Mouse (Mus musculus) intestine, embryonic 16.5 days (tissue): ENCODE results near the gene Mrtfb. TPM values are rescaled to one million over a fixed set of nuclear protein-coding genes. Genes with fewer than 3 reads are reported as not detected.

Experiments
- ATAC-seq: fragments of 200-750 bp; cut with Nextera tagmentation; 2 replicates; pipeline ENCODE4 v1.8.0; 2017; ENCODE audit warnings: moderate TSS enrichment, moderate library complexity
- H3K27ac ChIP-seq: fragments of 300-500 bp; sonication (generic); 2 replicates; pipeline ENCODE4 v1.5.1; 2014; ENCODE audit warnings: mild to moderate bottlenecking, low read length
- H3K27me3 ChIP-seq: fragments of 300-500 bp; sonication (generic); replicated peaks from 2 replicates; pipeline ENCODE4 v1.6.1; 2014; ENCODE audit warnings: low read length, control low read depth, mixed read lengths; ENCODE audit not compliant: control insufficient read depth, insufficient read depth
- H3K36me3 ChIP-seq: fragments of 300-500 bp; sonication (generic); 2 replicates; pipeline ENCODE4 v1.6.1; 2014; ENCODE audit warnings: low read length, control low read depth; ENCODE audit not compliant: control insufficient read depth, insufficient read depth
- H3K4me1 ChIP-seq: fragments of 300-500 bp; sonication (generic); 2 replicates; pipeline ENCODE4 v1.6.1; 2014; ENCODE audit warnings: low read length, control low read depth, mixed read lengths; ENCODE audit not compliant: control insufficient read depth, insufficient read depth
- H3K4me2 ChIP-seq: fragments of 300-500 bp; sonication (generic); 2 replicates; pipeline ENCODE4 v1.6.1; 2014; ENCODE audit warnings: low read depth, low read length, control low read depth
- H3K4me3 ChIP-seq: fragments of 300-500 bp; sonication (generic); 2 replicates; pipeline ENCODE4 v1.5.1; 2014; ENCODE audit warnings: mild to moderate bottlenecking, low read length
- H3K9ac ChIP-seq: fragments of 300-500 bp; sonication (generic); 2 replicates; pipeline ENCODE4 v1.6.1; 2014; ENCODE audit warnings: low read depth, low read length
- H3K9me3 ChIP-seq: fragments of 300-500 bp; sonication (generic); 2 replicates; pipeline ENCODE4 v1.6.1; 2016; ENCODE audit warnings: low read length, control low read depth; ENCODE audit not compliant: control insufficient read depth
- WGBS: fragments of 180-500 bp; shearing (Covaris S2); extraction: QIAGEN DNeasy Blood & Tissue Kit; methylation state at CpG from one replicate; pipeline ENCODE4 v1.1.7; 2014; 5-methylcytosine and 5-hydroxymethylcytosine counted together
- polyA plus RNA-seq: library from polyadenylated mRNA; unstranded; fragments of >200 nt; fragmentation: Nextera tagmentation; extraction: Ambion mirVana; gene quantifications from 2 replicates; pipeline ENCODE4 v1.2.1, GENCODE M21; 2015

Gene Mrtfb
- 15.2 and 17.1 TPM in 2 replicates for polyA plus RNA-seq

GRCm38 (mm10) chr16:13255855-13256635 is at the start of gene Mrtfb:
Gene Mrtfb, plus strand, starts transcription at chr16:13256481.
- Histone ChIP-seq H3K9me3 (no peaks in the 10 kb centered on the region), H3K27ac (peak within 1 kb of the TSS; percentile 94), H3K36me3 (no peaks in the 10 kb centered on the region), H3K4me2 (peak within 1 kb of the TSS; percentile 85), H3K4me1 (peaks cover 27% of the 10 kb centered on the region), H3K27me3 (no peaks in the 10 kb centered on the region), H3K9ac (peak within 1 kb of the TSS; percentile 95), H3K4me3 (peak within 1 kb of the TSS; percentile 73)
- ATAC-seq, result peak; percentile 92
- WGBS, result 1% methylated on average over 53 of the region's 56 CpGs

DNA sequence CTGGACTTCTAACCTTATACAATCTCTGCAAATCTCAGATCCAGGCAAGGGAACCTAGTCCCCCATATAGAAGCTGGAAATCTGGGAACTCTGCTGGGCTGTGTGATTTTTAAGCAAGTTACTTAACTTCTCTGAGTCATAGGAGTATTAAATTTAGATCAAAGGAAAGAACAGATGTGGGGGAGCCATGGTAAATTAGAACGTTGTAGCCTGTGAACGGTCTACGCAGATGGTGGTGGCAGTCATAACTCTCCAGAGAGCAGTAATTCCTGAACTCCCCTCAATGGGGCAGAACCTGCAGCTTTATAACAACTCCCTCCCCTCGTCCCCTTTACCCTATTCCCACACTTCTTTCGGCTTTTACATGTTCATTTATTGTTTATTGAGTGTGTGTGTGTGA is 48.6 kb upstream of the Mrtfb start:
- no peak for ATAC-seq
- Histone ChIP-seq H3K36me3 (no peaks in the 10 kb centered on the region), H3K27ac (no peak overlapping the region), H3K4me2 (no peak overlapping the region), H3K27me3 (no peaks in the 10 kb centered on the region), H3K9me3 (no peaks in the 10 kb centered on the region), H3K4me1 (peaks cover 11% of the 10 kb centered on the region), H3K4me3 (no peak overlapping the region), H3K9ac (no peak overlapping the region)
- WGBS, result 50% methylated on average over 5 of the region's 5 CpGs

DNA sequence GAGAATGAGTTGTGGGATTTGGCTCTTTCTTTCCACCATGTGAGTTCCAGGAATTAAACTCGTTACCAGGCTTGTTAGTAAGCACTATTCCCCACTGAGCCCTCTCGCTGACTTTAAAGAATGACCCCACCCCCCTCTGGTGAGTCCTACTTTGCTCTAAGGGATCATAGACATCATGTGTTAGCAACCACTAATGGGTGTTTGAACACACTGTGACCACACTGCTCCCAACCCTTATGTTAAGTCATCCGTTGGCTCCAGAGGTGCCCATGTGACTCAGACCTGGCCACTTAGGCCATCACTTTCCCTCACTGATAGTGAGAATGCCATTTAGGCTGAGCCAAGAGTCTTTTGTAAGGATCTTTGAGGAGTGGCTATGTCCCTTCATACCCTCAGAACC is 48.2 kb upstream of the Mrtfb start:
- no peak overlapping the region for H3K4me3 ChIP-seq
- WGBS, result 52% methylated on average over 3 of the region's 3 CpGs
- no peaks in the 10 kb centered on the region for H3K27me3 ChIP-seq
- ATAC-seq, result no peak
- no peak overlapping the region for H3K4me2 ChIP-seq
- no peaks in the 10 kb centered on the region for H3K9me3 ChIP-seq
- H3K36me3 ChIP-seq, result no peaks in the 10 kb centered on the region
- no peak overlapping the region for H3K9ac ChIP-seq
- H3K27ac ChIP-seq, result no peak overlapping the region
- peaks cover 11% of the 10 kb centered on the region for H3K4me1 ChIP-seq

DNA sequence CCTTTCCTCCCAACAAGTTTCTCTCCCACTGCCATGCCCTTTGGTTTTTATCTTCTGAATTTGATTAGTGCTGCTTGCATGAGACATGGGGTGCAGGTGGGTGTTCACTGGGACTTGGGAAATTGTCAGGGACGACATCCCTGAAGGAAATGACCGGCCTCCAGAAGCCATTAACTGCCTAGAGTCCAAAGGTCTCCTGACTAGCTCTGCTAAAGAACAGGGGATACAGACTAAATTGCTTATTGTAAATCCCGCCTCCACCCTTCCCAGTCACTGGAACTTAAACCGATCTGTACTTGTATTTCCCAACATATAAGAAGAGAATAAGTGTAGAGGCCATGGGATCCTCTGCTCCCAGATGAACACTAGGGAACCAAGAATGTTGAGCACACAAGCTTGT is 43.5 kb upstream of the Mrtfb start:
- ATAC-seq, result peak; percentile 90
- Histone ChIP-seq H3K4me2 (no peak overlapping the region), H3K9me3 (no peaks in the 10 kb centered on the region), H3K36me3 (no peaks in the 10 kb centered on the region), H3K4me1 (peaks cover 6% of the 10 kb centered on the region), H3K4me3 (no peak overlapping the region), H3K27me3 (no peaks in the 10 kb centered on the region), H3K27ac (peak overlapping the region; percentile 54), H3K9ac (no peak overlapping the region)
- 53% methylated on average over 4 of the region's 4 CpGs for WGBS

DNA sequence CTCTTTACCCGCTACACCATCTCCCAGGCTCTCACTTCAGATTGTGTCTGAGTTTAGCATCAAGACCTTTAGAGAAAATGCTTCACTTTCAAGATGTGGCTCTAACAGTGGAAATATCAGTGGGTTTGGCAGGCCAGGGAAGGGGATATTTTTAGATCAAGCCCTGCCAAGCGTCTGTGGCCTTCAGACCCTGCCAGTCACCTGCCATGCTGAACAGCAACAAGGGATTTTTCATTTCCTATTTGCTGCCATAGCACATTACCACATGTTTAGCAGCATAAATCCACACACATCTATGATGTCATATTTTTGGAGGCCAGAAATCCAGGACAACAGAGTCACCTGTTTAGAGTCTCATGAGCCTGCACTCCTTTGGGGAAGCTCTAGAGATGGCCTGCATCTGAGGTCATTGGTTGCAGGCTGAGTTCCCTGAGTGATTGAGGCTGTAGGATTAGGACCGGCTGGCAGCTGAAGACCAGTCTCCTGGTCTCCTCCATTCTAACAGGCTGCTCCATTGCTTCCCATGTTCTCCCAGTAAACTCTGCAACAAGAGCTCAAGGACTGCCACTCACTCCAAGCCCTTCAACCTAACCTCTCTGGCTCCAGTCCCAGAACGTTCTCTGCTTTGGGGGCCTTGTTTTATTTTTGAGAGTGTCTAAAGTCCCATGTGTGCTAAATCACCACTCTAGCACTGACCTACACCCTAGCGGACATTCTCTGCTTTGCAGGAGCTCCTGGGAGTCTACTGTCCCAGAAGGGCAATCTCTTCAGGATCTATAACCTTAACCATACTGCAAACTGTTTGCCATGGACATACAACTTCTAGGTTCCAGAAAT is 39.9 kb upstream of the Mrtfb start:
- H3K9me3 ChIP-seq, result no peaks in the 10 kb centered on the region
- H3K27ac ChIP-seq, result no peak overlapping the region
- no peaks in the 10 kb centered on the region for H3K27me3 ChIP-seq
- H3K4me3 ChIP-seq, result no peak overlapping the region
- H3K4me1 ChIP-seq, result peaks cover 6% of the 10 kb centered on the region
- ATAC-seq, result no peak
- H3K9ac ChIP-seq, result no peak overlapping the region
- WGBS, result 68% methylated on average over 5 of the region's 5 CpGs
- no peak overlapping the region for H3K4me2 ChIP-seq
- no peaks in the 10 kb centered on the region for H3K36me3 ChIP-seq

GRCm38 (mm10) chr16:13217951-13218350 is 38.3 kb upstream of the Mrtfb start:
- no peak overlapping the region for H3K9ac ChIP-seq
- no peak overlapping the region for H3K4me3 ChIP-seq
- H3K36me3 ChIP-seq, result no peaks in the 10 kb centered on the region
- H3K27me3 ChIP-seq, result no peaks in the 10 kb centered on the region
- H3K27ac ChIP-seq, result no peak overlapping the region
- H3K4me1 ChIP-seq, result peaks cover 6% of the 10 kb centered on the region; the same call in 1 of the 2 replicates
- 76% methylated on average over 8 of the region's 8 CpGs for WGBS
- H3K4me2 ChIP-seq, result no peak overlapping the region
- H3K9me3 ChIP-seq, result no peaks in the 10 kb centered on the region
- no peak for ATAC-seq

- H3K4me3 ChIP-seq, result no peak overlapping the region
- H3K27ac ChIP-seq, result no peak overlapping the region
- no peaks in the 10 kb centered on the region for H3K9me3 ChIP-seq
- no peaks in the 10 kb centered on the region for H3K27me3 ChIP-seq
- H3K4me1 ChIP-seq, result peaks cover under 1% of the 10 kb centered on the region; the same call in 1 of the 2 replicates
- H3K36me3 ChIP-seq, result no peaks in the 10 kb centered on the region
- no peak overlapping the region for H3K9ac ChIP-seq
- no peak overlapping the region for H3K4me2 ChIP-seq
- ATAC-seq, result no peak
- 66% methylated on average over 1 of the region's 1 CpGs for WGBS
These were observed 34.8 kb upstream of the Mrtfb start for GRCm38 (mm10) chr16:13221475-13221874.

GRCm38 (mm10) chr16:13232043-13232442 is 24.2 kb upstream of the Mrtfb start:
- H3K36me3 ChIP-seq, result no peaks in the 10 kb centered on the region
- no peak overlapping the region for H3K4me3 ChIP-seq
- H3K27ac ChIP-seq, result no peak overlapping the region
- no peak overlapping the region for H3K9ac ChIP-seq
- WGBS, result 71% methylated on average over 7 of the region's 7 CpGs
- H3K4me2 ChIP-seq, result no peak overlapping the region
- ATAC-seq, result no peak
- peaks cover 8% of the 10 kb centered on the region for H3K4me1 ChIP-seq
- no peaks in the 10 kb centered on the region for H3K9me3 ChIP-seq
- H3K27me3 ChIP-seq, result no peaks in the 10 kb centered on the region

DNA sequence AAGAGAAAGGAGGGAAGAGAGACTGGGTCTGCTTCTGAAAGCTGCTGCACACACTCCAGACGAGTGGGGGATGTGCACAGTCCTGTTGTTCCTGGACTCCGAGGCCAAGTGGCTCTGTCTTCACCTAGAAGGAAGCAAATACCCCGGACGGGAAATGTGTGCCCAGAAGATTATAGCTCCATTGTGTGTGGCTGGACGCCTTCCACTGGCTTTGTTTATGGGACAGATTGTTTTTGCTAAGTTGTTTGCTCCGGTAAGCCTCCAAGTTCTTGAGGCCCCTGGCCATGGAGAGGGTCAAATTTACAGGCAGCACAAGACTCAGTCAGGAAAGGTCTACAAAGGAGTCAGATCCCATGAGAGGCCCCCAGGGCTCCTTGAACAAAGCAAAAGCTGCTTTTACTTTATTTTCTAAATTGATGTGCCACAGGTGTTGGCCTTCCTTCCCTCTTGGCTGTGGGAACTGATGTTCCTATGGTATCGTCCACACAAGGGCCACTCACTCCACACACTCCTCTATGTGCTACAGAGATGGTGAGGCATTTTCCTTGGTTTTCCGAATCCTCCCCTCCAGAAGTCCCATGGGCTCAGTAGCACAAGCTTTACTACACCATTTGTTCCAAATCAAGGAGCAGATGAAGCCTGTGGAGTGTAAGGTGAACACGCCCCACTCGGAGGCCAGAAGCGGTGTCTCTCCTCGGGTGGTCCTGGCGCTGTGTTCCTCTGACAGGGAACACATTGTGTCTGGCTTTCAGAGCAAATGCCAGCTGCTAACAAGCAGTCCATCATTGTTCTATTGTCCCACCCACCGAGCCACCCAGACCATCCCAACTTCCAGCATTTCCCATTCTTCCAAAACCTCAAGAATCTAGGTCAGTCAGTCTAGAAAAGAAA is 23.1 kb upstream of the Mrtfb start:
- Histone ChIP-seq H3K9me3 (no peaks in the 10 kb centered on the region), H3K36me3 (no peaks in the 10 kb centered on the region), H3K27ac (peak overlapping the region; percentile 58), H3K27me3 (no peaks in the 10 kb centered on the region), H3K4me2 (no peak overlapping the region), H3K4me3 (no peak overlapping the region), H3K9ac (no peak overlapping the region), H3K4me1 (peaks cover 8% of the 10 kb centered on the region)
- ATAC-seq, result peak; percentile 68
- WGBS, result 36% methylated on average over 14 of the region's 14 CpGs
